Mouse (Mus musculus): ENCODE measurements around the gene Mrpl45. TPM values are rescaled to one million over a fixed set of nuclear protein-coding genes. Genes with fewer than 3 reads are reported as not detected.

The Mrpl45 gene
- polyA plus RNA-seq, 1 experiment: 13.4 TPM

DNA sequence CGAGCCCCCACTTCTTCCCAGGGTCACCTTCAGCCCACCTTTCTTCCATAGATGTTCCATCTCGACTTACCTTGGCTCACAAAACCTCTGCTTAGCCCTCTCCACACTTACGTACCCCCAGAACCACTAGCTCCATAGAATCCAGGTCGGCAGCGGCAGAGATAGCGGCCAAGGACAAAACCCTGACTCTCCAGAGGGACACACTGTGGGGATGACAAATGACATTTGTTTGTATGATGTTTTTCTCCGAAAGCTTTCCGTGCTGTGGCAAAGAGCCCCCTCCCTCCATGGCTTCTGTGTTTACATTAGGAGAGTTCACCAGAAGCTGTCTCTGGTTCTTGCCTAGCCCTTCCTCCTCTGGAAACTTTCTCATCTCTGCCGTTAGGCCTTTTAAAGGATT, 31.8 kb downstream of the Mrpl45 start:
- TF ChIP-seq GATA1 (IDR thresholded peaks at IDR 0.05; ENCODE audit: low read length): no peak

- TF ChIP-seq GATA1 (IDR thresholded peaks at IDR 0.05; ENCODE audit: low read length): no peak
Measured at GRCm38 (mm10) chr11:97350035-97350434, 34.5 kb downstream of the Mrpl45 start.

- no peak for TF ChIP-seq GATA1 (IDR thresholded peaks at IDR 0.05; ENCODE audit: low read length)
Measured at GRCm38 (mm10) chr11:97352027-97352684, 36.6 kb downstream of the Mrpl45 start, which contains the start of gene Gpr179. TSS of gene Gpr179 (minus strand) at chr11:97352077.

DNA sequence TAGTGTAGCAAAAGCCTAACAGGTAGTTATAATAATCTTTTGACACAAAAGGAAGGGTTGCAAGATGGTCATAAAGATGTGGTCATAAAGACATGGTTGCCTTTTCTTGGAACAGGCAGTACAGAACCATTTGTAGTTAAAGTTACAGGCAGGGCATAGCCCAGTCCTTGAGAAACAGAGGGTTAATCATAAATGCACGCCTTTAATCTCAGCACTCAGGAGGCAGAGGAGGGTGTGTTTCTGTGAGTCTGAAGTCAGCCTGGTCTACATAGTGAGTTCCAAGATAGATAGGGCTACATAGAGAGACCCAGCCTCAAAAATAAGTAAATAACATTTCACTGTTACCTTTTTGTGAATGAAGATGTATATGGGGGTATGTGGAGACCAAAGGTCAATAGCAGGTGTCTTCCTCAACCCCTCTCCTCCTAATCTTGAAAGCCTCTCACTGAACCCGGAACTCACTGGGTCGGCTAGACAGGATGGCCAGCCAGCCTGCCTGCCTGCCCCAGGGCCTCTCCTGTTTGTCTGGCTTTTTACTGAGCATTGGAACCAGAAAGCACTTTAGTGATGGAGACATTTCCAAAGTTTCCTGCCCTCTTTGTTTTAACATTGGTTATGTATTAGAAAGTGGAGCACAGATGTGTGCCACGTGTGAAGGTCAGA, 37.5 kb downstream of the Mrpl45 start:
- no peak for TF ChIP-seq GATA1 (IDR thresholded peaks at IDR 0.05; ENCODE audit: low read length)

GRCm38 (mm10) chr11:97354646-97355045, 39.1 kb downstream of the Mrpl45 start:
- no peak for TF ChIP-seq GATA1 (IDR thresholded peaks at IDR 0.05; ENCODE audit: low read length)

- TF ChIP-seq GATA1 (IDR thresholded peaks at IDR 0.05; ENCODE audit: low read length): no peak
Measured at GRCm38 (mm10) chr11:97355247-97355646, 39.7 kb downstream of the Mrpl45 start.

DNA sequence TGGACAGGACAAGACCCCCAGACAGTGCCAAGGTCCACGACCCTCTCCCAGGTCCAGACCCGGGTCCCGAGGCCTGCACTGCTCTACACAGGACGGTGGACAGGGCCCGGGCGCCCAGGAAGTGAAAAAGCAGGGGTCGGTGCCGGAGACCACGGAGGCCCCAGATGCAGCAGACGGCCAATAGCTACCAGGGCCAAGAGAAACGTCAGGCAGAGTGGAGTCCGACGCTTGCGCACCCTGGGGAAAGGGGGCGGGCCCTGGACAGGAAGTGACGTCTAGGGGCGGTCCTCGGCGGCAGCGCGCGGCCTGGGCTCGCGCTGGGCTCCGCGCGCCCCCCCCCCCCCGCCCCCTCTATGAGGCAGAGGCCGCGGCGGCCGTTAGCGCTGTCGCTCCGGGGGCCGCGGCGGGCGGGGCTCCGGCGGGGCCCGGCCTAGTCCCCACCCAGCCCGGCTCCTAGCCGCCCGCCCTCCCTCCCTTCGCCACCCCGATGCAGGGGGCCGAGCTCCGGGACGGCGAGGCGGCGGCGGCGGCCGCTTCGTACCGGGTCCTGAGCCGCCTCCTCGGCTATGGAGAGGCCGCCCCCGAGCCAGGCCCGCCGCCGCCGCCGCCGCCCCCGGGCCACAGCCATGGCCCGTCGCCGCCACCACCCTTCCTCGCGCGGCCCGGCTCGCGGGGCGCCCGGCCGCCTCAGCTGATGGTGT, 46.6 kb downstream of the Mrpl45 start, which contains the start of gene Socs7:
Socs7 (plus strand) TSS at position 604 of the 701 bp plus-strand sequence.
- TF ChIP-seq GATA1 (IDR thresholded peaks at IDR 0.05; ENCODE audit: low read length): no peak

DNA sequence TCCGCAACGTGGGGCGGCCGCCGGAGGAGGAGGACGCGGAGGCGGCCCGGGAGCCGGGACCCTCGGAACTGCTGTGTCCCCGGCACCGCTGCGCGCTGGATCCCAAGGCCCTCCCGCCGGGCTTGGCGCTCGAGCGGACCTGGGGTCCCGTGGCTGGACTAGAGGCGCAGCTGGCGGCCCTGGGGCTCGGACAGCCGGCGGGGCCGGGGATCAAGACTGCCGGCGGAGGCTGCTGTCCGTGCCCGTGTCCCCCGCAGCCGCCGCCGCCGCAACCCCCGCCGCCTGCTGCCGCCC, 47.1 kb downstream of the Mrpl45 start:
- no peak for TF ChIP-seq GATA1 (IDR thresholded peaks at IDR 0.05; ENCODE audit: low read length)

DNA sequence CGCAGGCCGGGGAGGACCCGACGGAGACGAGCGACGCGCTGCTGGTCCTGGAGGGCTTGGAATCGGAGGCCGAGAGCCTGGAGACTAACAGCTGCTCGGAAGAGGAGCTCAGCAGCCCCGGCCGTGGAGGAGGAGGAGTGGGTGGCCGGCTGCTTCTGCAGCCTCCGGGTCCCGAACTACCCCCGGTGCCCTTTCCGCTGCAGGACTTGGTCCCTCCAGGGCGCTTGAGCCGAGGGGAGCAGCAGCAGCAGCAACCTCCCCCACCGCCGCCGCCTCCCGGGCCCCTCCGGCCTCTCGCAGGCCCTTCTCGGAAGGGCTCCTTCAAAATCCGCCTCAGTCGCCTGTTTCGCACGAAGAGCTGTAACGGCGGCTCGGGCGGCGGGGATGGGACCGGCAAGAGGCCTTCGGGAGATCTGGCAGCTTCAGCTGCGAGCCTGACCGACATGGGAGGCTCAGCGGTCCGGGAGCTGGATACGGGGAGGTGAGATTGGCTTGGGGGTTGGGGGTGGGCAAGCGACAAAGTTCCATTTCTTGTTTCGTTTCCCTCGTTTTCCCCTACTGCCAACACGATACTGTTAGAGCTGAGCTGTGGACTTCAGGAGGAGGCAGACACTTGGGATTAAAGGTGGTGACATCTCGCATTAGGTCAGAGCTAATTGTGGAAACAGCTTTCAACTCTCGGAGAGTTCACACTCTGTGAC, 47.6 kb downstream of the Mrpl45 start:
- TF ChIP-seq GATA1 (IDR thresholded peaks at IDR 0.05; ENCODE audit: low read length): no peak

- TF ChIP-seq GATA1 (IDR thresholded peaks at IDR 0.05; ENCODE audit: low read length): no peak
Measured at GRCm38 (mm10) chr11:97363644-97363995, 48.1 kb downstream of the Mrpl45 start.

DNA sequence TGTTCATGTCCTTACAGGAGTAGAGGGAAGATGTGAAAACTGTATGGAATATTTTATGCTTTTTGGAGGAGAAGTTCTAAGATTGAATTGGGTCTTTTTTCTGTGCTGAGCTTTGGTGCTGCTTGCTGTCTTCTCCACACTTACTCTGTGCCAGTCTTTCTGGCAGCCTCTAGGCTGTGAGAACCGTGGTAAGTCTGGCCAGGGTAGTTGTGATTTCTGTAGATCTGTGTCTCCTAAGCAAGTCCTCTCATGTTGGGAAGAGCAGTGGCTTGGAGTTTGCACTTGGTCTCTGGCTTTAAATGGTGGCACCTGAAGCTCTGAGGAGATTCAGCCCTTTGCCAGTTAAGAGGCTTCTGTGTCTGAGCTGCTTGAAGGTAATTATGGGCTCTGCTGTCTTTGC, 50.0 kb downstream of the Mrpl45 start:
- no peak for TF ChIP-seq GATA1 (IDR thresholded peaks at IDR 0.05; ENCODE audit: low read length)

- TF ChIP-seq GATA1 (IDR thresholded peaks at IDR 0.05; ENCODE audit: low read length): no peak
Measured at GRCm38 (mm10) chr11:97368501-97368900, 53.0 kb downstream of the Mrpl45 start.

DNA sequence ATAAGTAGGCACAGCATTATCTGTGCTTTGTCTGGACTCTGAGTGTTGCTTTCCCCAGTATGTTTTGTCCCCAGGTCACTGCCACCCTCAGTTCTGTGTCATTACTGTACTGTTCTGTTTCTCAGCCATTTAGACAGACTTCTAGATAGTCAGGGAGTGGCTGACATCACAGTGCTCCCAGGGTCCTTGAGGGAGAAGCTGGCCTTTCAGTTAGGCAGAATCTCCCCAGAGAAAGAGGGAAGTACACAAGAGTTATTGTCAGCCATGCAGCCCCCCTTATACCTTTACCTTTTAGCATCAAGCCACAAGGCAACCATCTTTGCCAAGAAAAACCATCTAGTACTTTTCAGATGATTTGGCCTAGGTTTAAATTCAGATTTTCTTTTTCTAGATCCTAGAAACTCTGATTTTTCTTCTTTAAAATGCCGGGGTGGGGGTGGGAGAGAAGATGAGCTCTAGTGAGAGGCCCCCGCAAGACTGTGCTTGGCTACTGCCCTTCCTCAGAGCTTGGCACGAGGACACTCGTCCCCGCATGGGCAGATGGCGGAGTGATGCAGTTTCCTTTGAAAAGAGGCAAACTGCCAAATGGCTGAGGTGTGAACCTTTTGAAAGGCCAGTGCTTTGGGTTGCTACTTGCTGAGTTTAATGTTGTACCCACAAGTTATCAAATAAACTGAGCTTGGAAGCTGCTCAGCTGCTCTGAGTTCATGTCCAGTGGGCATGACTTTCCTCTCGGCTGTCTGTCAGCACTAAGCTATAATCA, 55.0 kb downstream of the Mrpl45 start:
- TF ChIP-seq GATA1 (IDR thresholded peaks at IDR 0.05; ENCODE audit: low read length): no peak

- no peak for TF ChIP-seq GATA1 (IDR thresholded peaks at IDR 0.05; ENCODE audit: low read length)
Measured at GRCm38 (mm10) chr11:97372159-97372864, 56.8 kb downstream of the Mrpl45 start.

- no peak for TF ChIP-seq GATA1 (IDR thresholded peaks at IDR 0.05; ENCODE audit: low read length)
Measured at GRCm38 (mm10) chr11:97373402-97373801, 57.9 kb downstream of the Mrpl45 start.

Other genes starting within 250 kb of the Mrpl45 start
- not detected in 2 replicates for gene Tbx21, start 200.4 kb upstream of the Mrpl45 start, polyA plus RNA-seq (2012)
- gene Tbkbp1, start 164.2 kb upstream of the Mrpl45 start, polyA plus RNA-seq (2012): 0.10 and 0.22 TPM in 2 replicates
- gene Kpnb1, start 127.8 kb upstream of the Mrpl45 start, polyA plus RNA-seq (2012): 49.2 and 62.1 TPM in 2 replicates
- gene Npepps, start 35.1 kb upstream of the Mrpl45 start, polyA plus RNA-seq (2012): 24.4 and 31.5 TPM in 2 replicates
- gene Gpr179, start 36.4 kb downstream of the Mrpl45 start, polyA plus RNA-seq (2012): 0.01 TPM in 1 of 2 replicates, not detected in the other
- 5.9 and 7.3 TPM in 2 replicates for gene Socs7, start 46.8 kb downstream of the Mrpl45 start, polyA plus RNA-seq (2012)
- gene Arhgap23, start 99.8 kb downstream of the Mrpl45 start, polyA plus RNA-seq (2012): 49.9 and 68.6 TPM in 2 replicates
- gene 4933428G20Rik, start 184.6 kb downstream of the Mrpl45 start, polyA plus RNA-seq (2012): not detected in 2 replicates